Mouse (Mus musculus) left cerebral cortex, adult 18-20 months (tissue): Measurements from ENCODE around the gene Smap2. TPM values are rescaled to one million over a fixed set of nuclear protein-coding genes. Genes with fewer than 3 reads are reported as not detected.
"Not testable (repeated sequence)": the region's sequence is repeated elsewhere in the genome, so short reads cannot be mapped to it uniquely, and the experiment has no call there.

Experiments
- DNase-seq, 2 experiments: peaks; one replicate each; pipeline ENCODE4 v3.0.0; 2021 to 2022; ENCODE audit warnings: low spot score in 2 of 2, mixed read lengths in 1 of 2
- long read RNA-seq, 2 experiments: library from polyadenylated mRNA; stranded (forward); transcript quantifications; one replicate each; pipeline ENCODE4 v2.0.0; 2021
- total RNA-seq, 2 experiments: library from RNA; stranded (reverse); gene quantifications; 2 replicates each; pipeline ENCODE4 v1.2.3; 2021

Smap2 gene
- 100 to 1,000 TPM; 194 to 195 TPM for total RNA-seq
- long read RNA-seq, experiment 1, transcript Smap2-201 (10 exons, 2,905 nt) = major isoform, 234 of 271 reads
- long read RNA-seq, experiment 1, partial matches to known transcripts = 27 of 271 reads
- long read RNA-seq, experiment 1, other reads (novel, unspliced or antisense) = 10 of 271 reads
- long read RNA-seq, experiment 2, transcript Smap2-201 (10 exons, 2,905 nt) = major isoform, 161 of 196 reads
- long read RNA-seq, experiment 2, partial matches to known transcripts = 24 of 196 reads
- long read RNA-seq, experiment 2, other reads (novel, unspliced or antisense) = 11 of 196 reads

- DNase-seq = peak; percentile 99
Observed at GRCm38 (mm10) chr4:121016928-121017657, at the start of gene Smap2. Gene Smap2 (minus strand): TSS chr4:121017247.

- no peak for DNase-seq
Observed at GRCm38 (mm10) chr4:121065336-121065735, 48.3 kb upstream of the Smap2 start.

GRCm38 (mm10) chr4:121059218-121059617 is 42.2 kb upstream of the Smap2 start:
- not testable (repeated sequence) for DNase-seq

GRCm38 (mm10) chr4:121057032-121057431 is 40.0 kb upstream of the Smap2 start:
- DNase-seq = no peak

GRCm38 (mm10) chr4:121056342-121056741 is 39.3 kb upstream of the Smap2 start:
- peak in 1 of 2 experiments; percentile 45 for DNase-seq

- DNase-seq = peak; percentile 25
Observed at GRCm38 (mm10) chr4:121052454-121053323, 35.6 kb upstream of the Smap2 start.

- DNase-seq = no peak
Observed at GRCm38 (mm10) chr4:121051863-121052262, 34.8 kb upstream of the Smap2 start.

- no peak for DNase-seq
Observed at GRCm38 (mm10) chr4:121042946-121043345, 25.9 kb upstream of the Smap2 start.

- DNase-seq = no peak
Observed at GRCm38 (mm10) chr4:121042472-121042871, 25.4 kb upstream of the Smap2 start.

GRCm38 (mm10) chr4:121040897-121041671 is 24.0 kb upstream of the Smap2 start:
- peak; percentile 45 to 63 for DNase-seq

GRCm38 (mm10) chr4:121040323-121040722 is 23.3 kb upstream of the Smap2 start:
- no peak for DNase-seq

- no peak for DNase-seq
Observed at GRCm38 (mm10) chr4:121039331-121040115, 22.5 kb upstream of the Smap2 start, which contains the start of gene Col9a2. Gene Col9a2 (plus strand): TSS chr4:121039385.

- DNase-seq = no peak
Observed at GRCm38 (mm10) chr4:121033006-121033405, 16.0 kb upstream of the Smap2 start.

GRCm38 (mm10) chr4:121031440-121031839 is 14.4 kb upstream of the Smap2 start:
- DNase-seq = no peak

- DNase-seq = no peak
Observed at GRCm38 (mm10) chr4:121029632-121030031, 12.6 kb upstream of the Smap2 start.

GRCm38 (mm10) chr4:121028659-121029392 is 11.8 kb upstream of the Smap2 start:
- DNase-seq = peak; percentile 27 to 57

GRCm38 (mm10) chr4:121028146-121028545 is 11.1 kb upstream of the Smap2 start:
- DNase-seq = no peak

GRCm38 (mm10) chr4:121025681-121026080 is 8.6 kb upstream of the Smap2 start:
- DNase-seq = no peak

- no peak for DNase-seq
Observed at GRCm38 (mm10) chr4:121023941-121024340, 6.9 kb upstream of the Smap2 start.
